Mouse (Mus musculus): ENCODE measurements at regions not wholly inside any gene's neighbourhood (a gene's known extent, or its start where the extent isn't known, plus 50 kb on each side); places are given as distances from the start of the nearest gene placed in this dataset.

DNA sequence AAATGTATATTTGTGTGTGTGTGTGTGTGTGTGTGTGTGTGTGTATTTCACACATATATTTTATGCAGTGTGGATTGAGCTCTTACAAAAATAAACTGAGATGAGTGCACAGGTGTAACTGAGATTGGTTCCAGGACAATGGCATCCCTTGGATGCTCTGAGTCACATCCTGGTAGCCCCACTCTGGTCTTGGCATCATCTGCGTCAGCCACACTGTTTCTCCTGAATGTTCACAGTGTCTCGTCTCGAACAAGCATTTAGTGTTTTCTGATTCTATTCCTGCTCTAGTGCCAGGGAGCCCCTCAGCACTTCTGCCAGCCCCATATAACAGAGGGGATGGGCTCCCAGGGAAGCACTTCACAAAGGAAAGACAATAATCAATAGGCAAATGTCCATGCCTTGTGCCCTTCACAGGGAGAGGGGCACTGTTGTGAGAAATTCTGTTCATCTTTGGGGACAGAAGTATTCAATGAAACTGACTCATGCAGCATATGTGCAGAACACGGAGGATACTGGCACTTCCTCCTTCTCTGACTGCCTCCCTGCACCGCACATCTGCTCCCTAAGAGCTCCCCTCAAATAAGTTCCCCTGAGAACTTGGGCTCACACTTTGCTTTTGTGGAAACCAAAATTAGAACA lies 536.2 kb downstream of the Pdcd6ip start:
- TF ChIP-seq MYOD1 (IDR thresholded peaks at IDR 0.05; ENCODE audit: control insufficient read depth in 1 of 3, insufficient read length in 2 of 3, low read depth in 2 of 3) (no peak), POLR2A (IDR thresholded peaks at IDR 0.05; ENCODE audit: insufficient read length, low read depth) (no peak), TCF12 (IDR thresholded peaks at IDR 0.05; ENCODE audit: insufficient read depth, poor library complexity, severe bottlenecking) (no peak), MYOG (IDR thresholded peaks at IDR 0.05; ENCODE audit: control insufficient read depth in 1 of 3, insufficient read depth in 1 of 3, insufficient read length in 2 of 3, low read depth in 2 of 3) (no peak), CEBPB (IDR thresholded peaks at IDR 0.05; ENCODE audit: insufficient read depth, poor library complexity, severe bottlenecking) (no peak)

Data from myocyte (in vitro differentiated cells).